Mouse (Mus musculus) intestine, embryonic 15.5 days (tissue): ENCODE data around the gene Slc9a9. TPM values are rescaled to one million over a fixed set of nuclear protein-coding genes. Genes with fewer than 3 reads are reported as not detected.

Experiments
- ATAC-seq: fragments of 200-750 bp; cut with Nextera tagmentation; 2 replicates; pipeline ENCODE4 v1.8.0; 2017; ENCODE audit warnings: moderate TSS enrichment, moderate library complexity
- H3K27ac ChIP-seq: fragments of 300-500 bp; sonication (generic); 2 replicates; pipeline ENCODE4 v1.5.1; 2015; ENCODE audit warnings: mild to moderate bottlenecking, inconsistent platforms
- H3K27me3 ChIP-seq: fragments of 300-500 bp; sonication (generic); replicated peaks from 2 replicates; pipeline ENCODE4 v1.6.1; 2015; ENCODE audit warnings: inconsistent platforms
- H3K36me3 ChIP-seq: fragments of 300-500 bp; sonication (generic); 2 replicates; pipeline ENCODE4 v1.6.1; 2015; ENCODE audit warnings: inconsistent platforms
- H3K4me1 ChIP-seq: fragments of 300-500 bp; sonication (generic); replicated peaks from 2 replicates; pipeline ENCODE4 v1.6.1; 2015; ENCODE audit warnings: inconsistent platforms
- H3K4me2 ChIP-seq: fragments of 300-500 bp; sonication (generic); replicated peaks from 2 replicates; pipeline ENCODE4 v1.6.1; 2015; ENCODE audit warnings: mild to moderate bottlenecking, inconsistent platforms
- H3K4me3 ChIP-seq: fragments of 300-500 bp; sonication (generic); replicated peaks from 2 replicates; pipeline ENCODE4 v1.5.1; 2015; ENCODE audit warnings: inconsistent platforms
- H3K9ac ChIP-seq: fragments of 300-500 bp; sonication (generic); 2 replicates; pipeline ENCODE4 v1.6.1; 2015; ENCODE audit warnings: inconsistent platforms
- H3K9me3 ChIP-seq: fragments of 300-500 bp; sonication (generic); 2 replicates; pipeline ENCODE4 v1.6.1; 2016; ENCODE audit warnings: inconsistent platforms
- WGBS: fragments of 180-500 bp; shearing (Covaris S2); methylation state at CpG from one replicate; pipeline ENCODE4 v1.1.7; 2015; 5-methylcytosine and 5-hydroxymethylcytosine counted together
- polyA plus RNA-seq: library from polyadenylated mRNA; unstranded; fragments of >200 nt; fragmentation: Nextera tagmentation; extraction: Ambion mirVana; gene quantifications from 2 replicates; pipeline ENCODE4 v1.2.1, GENCODE M21; 2015

Gene Slc9a9
- polyA plus RNA-seq, 1 experiment from 2014 or later, result 2.4 TPM

DNA sequence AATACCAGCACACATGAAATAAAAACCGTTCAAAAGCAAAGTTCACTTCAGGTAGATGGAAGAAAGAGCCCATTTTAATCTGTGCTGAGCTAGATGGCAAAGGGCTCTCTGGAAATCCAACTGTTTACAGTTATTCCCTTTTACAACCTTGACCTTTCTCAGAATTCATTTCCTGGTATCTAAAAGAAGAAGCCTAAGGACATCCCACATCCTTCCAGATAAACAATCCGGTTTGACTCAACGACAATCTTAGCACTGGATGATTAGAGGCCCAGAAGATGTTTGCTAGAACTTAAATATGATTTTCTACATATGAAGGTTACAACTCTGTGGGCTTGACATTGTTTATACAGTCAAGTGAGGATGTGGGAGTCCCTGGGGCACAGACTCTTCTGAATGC lies 516.1 kb downstream of the Slc9a9 start:
- 62% methylated on average over 3 of the region's 3 CpGs for WGBS
- ATAC-seq, result no peak
- Histone ChIP-seq H3K4me1 (peaks cover 12% of the 10 kb centered on the region; the same call in 1 of the 2 replicates), H3K4me2 (no peak overlapping the region), H3K27ac (0 out of 2 replicates have a peak overlapping the region, but pooled peaks have one; percentile 7), H3K4me3 (no peak overlapping the region), H3K27me3 (no peaks in the 10 kb centered on the region), H3K9ac (no peak overlapping the region), H3K9me3 (no peaks in the 10 kb centered on the region), H3K36me3 (no peaks in the 10 kb centered on the region)

DNA sequence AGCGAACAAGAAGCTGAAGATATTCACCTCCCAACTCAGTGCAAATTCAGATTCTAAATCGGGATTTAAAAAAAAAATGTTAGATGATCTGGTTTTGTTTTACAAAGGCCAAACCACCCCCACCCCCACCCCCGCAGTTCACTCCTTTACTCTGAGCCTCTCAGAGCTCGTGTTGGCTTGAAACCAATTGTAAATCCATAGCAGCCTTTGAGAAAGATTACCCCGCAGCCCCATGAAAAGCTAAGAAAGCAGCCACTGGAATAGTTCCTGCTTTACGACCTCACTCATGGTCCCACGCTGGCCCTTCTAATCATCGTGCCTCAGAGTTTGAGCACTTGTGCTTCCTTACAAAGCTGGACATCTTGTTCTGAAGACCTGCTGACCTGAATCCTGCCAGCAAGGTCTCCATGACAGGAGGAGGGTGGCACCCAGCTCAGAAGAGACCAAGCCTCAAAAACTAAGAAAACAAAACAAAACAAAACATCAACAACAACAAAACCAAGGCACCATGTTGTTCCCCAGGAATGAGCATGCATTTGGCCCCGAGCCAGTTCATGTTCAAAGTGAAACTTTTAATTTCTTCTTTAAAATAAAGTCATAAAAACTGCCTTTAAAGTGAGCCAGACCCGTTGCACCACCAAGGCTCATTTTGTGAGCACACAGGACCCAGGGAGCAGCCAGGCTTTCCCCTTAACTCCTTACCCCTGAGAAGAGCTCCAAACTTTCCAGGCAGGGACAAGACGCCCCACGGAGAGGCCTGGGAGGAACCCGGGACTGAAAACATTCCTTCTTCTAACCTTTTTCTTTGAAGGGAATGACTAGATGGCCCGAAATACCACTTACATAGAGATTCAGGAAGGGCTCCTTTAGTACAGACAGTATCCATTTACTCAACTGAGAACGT lies 516.9 kb downstream of the Slc9a9 start:
- Histone ChIP-seq H3K9ac (no peak overlapping the region), H3K9me3 (no peaks in the 10 kb centered on the region), H3K4me1 (peaks cover 10% of the 10 kb centered on the region; the same call in 1 of the 2 replicates), H3K4me2 (no peak overlapping the region), H3K4me3 (no peak overlapping the region), H3K27ac (peak overlapping the region; percentile 19), H3K36me3 (no peaks in the 10 kb centered on the region), H3K27me3 (no peaks in the 10 kb centered on the region)
- no peak for ATAC-seq
- WGBS, result 45% methylated on average over 15 of the region's 15 CpGs

DNA sequence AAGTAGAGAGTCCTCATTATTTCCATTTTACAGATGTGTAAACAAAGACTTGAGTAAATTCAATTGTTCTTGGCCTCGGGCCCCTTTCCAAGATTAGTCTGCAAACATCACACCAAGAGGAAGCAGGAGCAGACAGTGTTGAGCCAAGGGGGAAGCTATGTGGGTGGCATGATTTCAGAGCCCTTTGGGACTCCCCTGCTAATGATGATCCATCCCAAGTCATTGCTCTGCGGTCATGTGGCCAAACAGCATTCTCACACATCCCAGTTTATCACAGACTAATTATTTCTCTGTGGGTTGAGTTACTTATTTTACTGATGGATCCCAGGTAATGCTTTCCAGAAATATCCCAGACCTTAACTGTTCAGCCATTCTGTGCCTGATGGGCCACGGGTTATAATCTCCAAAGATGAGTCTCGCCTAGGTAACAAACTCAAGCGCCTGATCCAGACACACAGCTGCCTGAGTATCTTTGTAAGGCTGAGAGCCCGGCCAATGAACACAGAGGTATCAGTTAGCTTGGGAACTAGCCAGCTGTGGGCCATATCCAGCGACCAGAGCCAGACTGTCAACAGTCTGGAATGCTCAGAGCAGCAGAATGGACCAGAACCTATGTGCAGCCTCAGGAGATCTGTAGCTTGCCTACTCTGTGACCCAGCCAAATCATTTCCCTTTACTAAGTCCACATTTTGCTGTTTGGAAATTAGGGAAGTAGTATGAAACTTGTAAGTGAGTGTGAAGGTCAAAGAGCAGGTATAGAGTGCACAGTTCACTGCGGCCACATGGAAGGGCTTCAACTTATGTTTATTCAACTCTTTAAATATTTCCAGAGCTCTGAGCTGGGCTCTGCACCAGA lies 518.9 kb downstream of the Slc9a9 start:
- peak overlapping the region; percentile 52 for H3K27ac ChIP-seq
- no peak overlapping the region for H3K4me3 ChIP-seq
- H3K9me3 ChIP-seq, result no peaks in the 10 kb centered on the region
- no peaks in the 10 kb centered on the region for H3K27me3 ChIP-seq
- peaks cover 9% of the 10 kb centered on the region; the same call in 1 of the 2 replicates for H3K4me1 ChIP-seq
- no peaks in the 10 kb centered on the region for H3K36me3 ChIP-seq
- no peak overlapping the region for H3K4me2 ChIP-seq
- no peak overlapping the region for H3K9ac ChIP-seq
- WGBS, result 44% methylated on average over 8 of the region's 8 CpGs
- peak; percentile 75 for ATAC-seq

DNA sequence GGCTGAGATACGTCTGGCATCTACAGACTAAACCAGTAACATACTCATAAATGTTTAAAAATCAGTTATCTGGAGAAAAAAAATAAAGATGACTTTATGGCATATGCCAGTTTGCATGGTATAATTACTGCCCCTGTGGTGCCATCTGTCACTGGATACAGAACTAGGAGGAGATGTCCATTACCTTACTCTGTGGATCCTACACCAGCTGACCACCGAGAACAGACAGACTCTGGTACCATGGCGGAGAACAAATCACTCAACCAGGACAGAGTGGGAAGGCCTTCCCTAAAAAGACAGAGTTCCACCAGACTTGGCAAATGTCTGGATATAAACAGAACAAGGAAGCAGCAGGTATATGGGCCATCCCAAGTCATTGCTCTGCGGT lies 519.5 kb downstream of the Slc9a9 start:
- Histone ChIP-seq H3K4me1 (peaks cover 12% of the 10 kb centered on the region; the same call in 1 of the 2 replicates), H3K27ac (peak overlapping the region; percentile 52; the same call in 1 of the 2 replicates), H3K27me3 (no peaks in the 10 kb centered on the region), H3K9me3 (no peaks in the 10 kb centered on the region), H3K4me2 (no peak overlapping the region), H3K36me3 (no peaks in the 10 kb centered on the region), H3K9ac (no peak overlapping the region), H3K4me3 (no peak overlapping the region)
- 62% methylated on average over 4 of the region's 4 CpGs for WGBS
- no peak for ATAC-seq

DNA sequence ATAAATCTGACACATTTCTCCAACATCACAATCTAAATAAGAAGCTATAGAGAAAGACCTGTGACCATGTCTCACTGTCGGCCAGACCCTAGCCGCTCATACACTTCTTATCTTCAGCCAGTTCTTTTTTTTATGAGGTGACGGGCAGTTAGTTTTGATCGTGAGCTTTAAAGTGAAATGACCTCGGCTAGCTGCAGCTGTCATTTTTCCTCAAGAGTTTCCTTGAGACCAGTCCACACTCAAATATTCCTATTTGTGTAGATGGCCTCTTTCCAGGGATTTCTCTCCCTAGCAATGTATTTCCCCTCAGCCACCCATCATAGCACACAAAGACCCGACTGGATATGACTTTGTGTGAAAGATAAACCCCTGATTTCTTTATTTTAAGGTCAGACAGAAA lies 521.7 kb downstream of the Slc9a9 start:
- Histone ChIP-seq H3K27me3 (no peaks in the 10 kb centered on the region), H3K27ac (no peak overlapping the region), H3K4me2 (no peak overlapping the region), H3K9ac (no peak overlapping the region), H3K4me3 (no peak overlapping the region), H3K4me1 (peaks cover 12% of the 10 kb centered on the region; the same call in 1 of the 2 replicates), H3K36me3 (no peaks in the 10 kb centered on the region), H3K9me3 (no peaks in the 10 kb centered on the region)
- WGBS, result 53% methylated on average over 6 of the region's 6 CpGs
- no peak for ATAC-seq

DNA sequence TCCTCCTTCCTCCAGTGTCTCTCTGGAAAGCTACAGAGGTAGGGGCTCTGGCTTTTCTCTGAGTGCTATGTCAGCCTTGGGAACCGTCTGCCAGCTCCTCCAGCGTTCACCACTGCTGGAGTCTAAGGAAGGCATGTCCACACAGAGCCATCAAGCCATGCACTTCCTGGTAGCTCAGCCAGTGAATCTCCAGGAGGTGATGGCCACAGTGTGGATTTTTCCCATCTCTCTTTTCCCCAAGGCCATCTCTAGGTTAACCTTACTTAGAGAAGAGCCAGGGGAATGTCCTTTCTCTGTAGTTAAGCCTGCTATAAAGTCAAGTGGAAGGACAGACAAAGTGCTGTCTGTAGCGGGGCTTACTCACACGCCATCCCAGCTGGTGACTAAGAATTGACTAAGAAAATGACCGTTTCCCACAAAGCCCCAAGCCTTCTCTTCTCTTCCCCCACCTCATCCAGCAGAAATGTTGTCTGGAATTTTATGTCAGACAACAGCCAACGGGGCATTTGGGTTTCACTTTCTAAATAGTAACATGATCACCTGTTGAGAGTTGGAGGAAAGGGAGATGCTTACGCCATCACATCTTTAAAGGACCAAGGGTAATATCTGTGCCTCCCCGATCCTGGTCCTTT lies 523.3 kb downstream of the Slc9a9 start:
- peaks cover 6% of the 10 kb centered on the region; the same call in 1 of the 2 replicates for H3K4me1 ChIP-seq
- 68% methylated on average over 8 of the region's 8 CpGs for WGBS
- H3K4me2 ChIP-seq, result no peak overlapping the region
- no peak overlapping the region for H3K9ac ChIP-seq
- H3K9me3 ChIP-seq, result no peaks in the 10 kb centered on the region
- ATAC-seq, result no peak
- H3K27ac ChIP-seq, result peak overlapping the region; percentile 24; the same call in 1 of the 2 replicates
- H3K27me3 ChIP-seq, result no peaks in the 10 kb centered on the region
- no peak overlapping the region for H3K4me3 ChIP-seq
- H3K36me3 ChIP-seq, result no peaks in the 10 kb centered on the region

DNA sequence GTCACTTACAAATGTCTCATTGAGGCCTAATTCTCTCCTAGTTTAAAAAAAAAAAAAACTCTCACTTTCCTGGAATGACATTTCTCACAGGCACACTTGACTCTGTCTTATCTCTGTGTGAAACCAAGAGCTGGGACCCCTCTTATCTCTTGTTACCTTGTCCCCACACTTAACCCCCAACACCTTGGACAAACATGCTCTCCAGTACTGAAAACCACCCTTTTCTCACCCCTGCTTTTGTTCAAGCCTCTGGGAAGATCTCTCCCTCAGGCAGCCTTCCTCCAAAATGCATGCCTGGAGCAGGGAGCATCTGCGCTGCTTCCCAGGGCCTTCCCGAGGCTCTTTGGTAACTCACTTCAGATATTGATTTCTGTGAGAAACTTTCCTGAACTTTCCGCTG lies 524.0 kb downstream of the Slc9a9 start:
- H3K9me3 ChIP-seq, result no peaks in the 10 kb centered on the region
- WGBS, result 30% methylated on average over 3 of the region's 3 CpGs
- ATAC-seq, result peak; percentile 69
- H3K9ac ChIP-seq, result no peak overlapping the region
- H3K27me3 ChIP-seq, result no peaks in the 10 kb centered on the region
- H3K4me1 ChIP-seq, result peaks cover 5% of the 10 kb centered on the region; the same call in 1 of the 2 replicates
- peak overlapping the region; percentile 51 for H3K27ac ChIP-seq
- H3K4me3 ChIP-seq, result no peak overlapping the region
- H3K4me2 ChIP-seq, result no peak overlapping the region
- no peaks in the 10 kb centered on the region for H3K36me3 ChIP-seq

DNA sequence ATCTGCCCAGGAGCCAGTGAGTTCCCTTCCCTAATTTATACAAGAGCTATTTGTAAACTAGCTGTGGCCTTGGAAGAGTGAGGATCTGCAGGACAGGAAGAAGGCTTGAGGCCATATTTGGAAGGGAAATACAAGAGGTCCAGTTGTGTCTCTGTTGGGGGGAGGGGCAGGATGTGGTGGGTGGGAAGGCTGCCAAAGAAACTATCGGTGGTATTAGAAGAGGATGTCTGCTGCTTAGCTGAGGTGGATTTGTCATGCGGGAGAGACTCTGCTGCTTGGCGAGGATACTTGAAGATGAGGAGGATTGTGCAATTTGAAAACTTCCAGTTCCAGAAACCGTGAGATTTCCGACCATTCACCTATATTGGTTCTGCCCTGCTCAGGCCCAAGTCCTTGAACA lies 524.4 kb downstream of the Slc9a9 start:
- Histone ChIP-seq H3K4me2 (0 out of 2 replicates have a peak overlapping the region, but pooled peaks have one; percentile 11), H3K4me3 (no peak overlapping the region), H3K9ac (no peak overlapping the region), H3K9me3 (no peaks in the 10 kb centered on the region), H3K27ac (peak overlapping the region; percentile 51), H3K27me3 (no peaks in the 10 kb centered on the region), H3K36me3 (no peaks in the 10 kb centered on the region), H3K4me1 (peaks cover 3% of the 10 kb centered on the region; the same call in 1 of the 2 replicates)
- ATAC-seq, result peak; percentile 76
- WGBS, result 36% methylated on average over 5 of the region's 5 CpGs

DNA sequence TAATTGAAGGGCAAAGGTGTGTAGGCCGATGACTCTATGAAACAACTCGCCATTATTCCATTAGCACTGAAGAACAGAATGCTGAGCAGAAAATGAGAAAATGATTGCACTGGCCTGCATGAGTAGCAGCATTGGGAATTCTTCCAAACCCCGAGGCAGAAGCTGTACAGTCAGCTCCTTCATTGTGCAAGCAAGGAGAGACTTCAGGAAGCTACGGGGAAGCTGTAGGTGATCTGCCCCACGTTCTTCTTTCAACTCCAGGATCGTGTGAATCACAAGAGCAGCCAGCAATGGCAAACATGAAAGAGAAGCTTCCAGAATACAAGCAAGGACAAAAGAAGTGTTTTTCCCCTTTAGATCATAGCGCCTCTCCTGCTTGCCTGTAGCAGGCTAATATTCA lies 538.0 kb downstream of the Slc9a9 start:
- Histone ChIP-seq H3K9ac (no peak overlapping the region), H3K4me3 (no peak overlapping the region), H3K4me2 (no peak overlapping the region), H3K27ac (no peak overlapping the region), H3K36me3 (no peaks in the 10 kb centered on the region), H3K9me3 (no peaks in the 10 kb centered on the region), H3K4me1 (no peaks in the 10 kb centered on the region), H3K27me3 (no peaks in the 10 kb centered on the region)
- WGBS, result 77% methylated on average over 7 of the region's 7 CpGs
- no peak for ATAC-seq

DNA sequence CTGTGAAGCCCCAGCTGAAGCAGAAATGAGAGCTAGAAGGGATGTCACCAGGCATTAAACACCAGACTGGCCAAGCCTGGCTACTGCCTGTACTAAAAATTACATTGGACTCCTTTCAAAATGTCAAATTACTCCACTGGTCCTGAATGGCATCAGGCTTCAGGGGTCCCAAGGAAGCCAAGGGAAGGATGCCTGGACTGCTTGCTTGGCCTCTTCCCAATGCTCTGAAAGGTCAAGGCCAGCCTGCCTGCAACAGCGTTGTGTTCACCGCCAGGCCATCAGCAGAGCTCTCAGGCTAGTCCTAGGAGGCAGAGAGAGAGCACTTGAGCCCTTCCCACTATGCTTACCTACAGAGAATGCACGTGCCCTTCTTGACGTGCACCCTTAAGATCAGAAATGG lies 539.0 kb downstream of the Slc9a9 start:
- H3K27ac ChIP-seq, result no peak overlapping the region
- H3K9ac ChIP-seq, result no peak overlapping the region
- no peaks in the 10 kb centered on the region for H3K9me3 ChIP-seq
- H3K4me1 ChIP-seq, result no peaks in the 10 kb centered on the region
- H3K4me3 ChIP-seq, result no peak overlapping the region
- no peak for ATAC-seq
- WGBS, result 89% methylated on average over 4 of the region's 4 CpGs
- no peaks in the 10 kb centered on the region for H3K27me3 ChIP-seq
- no peaks in the 10 kb centered on the region for H3K36me3 ChIP-seq
- H3K4me2 ChIP-seq, result no peak overlapping the region

DNA sequence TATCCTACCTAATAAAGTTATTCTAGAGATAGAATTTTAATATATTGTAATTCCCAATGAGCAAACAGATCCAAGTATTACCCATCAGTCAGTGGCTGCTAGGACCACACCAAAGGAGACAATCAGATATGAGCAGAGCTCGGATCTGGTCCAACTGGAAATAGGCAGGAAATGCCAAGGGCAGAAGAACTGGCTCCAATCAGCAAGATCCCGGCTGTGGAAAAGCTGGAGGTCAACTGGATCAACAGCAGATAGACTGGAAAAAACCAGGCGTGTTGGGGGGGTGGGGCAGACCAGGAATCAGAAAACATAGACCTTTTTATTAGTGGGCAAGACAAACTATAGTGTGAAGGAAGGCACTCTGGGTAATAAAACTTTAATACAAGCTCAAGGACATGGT lies 550.3 kb downstream of the Slc9a9 start:
- Histone ChIP-seq H3K4me1 (no peaks in the 10 kb centered on the region), H3K36me3 (no peaks in the 10 kb centered on the region), H3K9me3 (no peaks in the 10 kb centered on the region), H3K27me3 (no peaks in the 10 kb centered on the region), H3K4me3 (no peak overlapping the region), H3K4me2 (no peak overlapping the region), H3K9ac (no peak overlapping the region), H3K27ac (no peak overlapping the region)
- 49% methylated on average over 3 of the region's 3 CpGs for WGBS
- no peak for ATAC-seq

DNA sequence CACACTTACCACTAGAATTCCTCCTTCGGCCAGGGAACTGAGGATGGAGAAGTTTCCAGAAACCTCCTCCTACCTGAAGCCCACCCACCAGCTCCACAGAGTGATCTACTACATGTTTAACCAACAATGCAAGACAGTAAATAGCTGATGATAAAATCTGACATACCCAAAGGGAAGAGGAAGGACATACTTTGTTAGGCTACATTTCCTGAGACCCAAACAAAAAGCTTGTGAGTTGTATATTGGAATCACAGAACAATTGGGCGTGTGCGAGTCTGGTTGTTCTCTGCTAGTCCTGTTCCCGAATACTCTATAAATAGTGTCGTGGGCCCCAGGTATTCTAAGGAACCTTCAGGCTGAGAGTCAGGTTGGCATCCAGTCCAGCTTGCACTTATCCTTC lies 551.6 kb downstream of the Slc9a9 start:
- no peak overlapping the region for H3K27ac ChIP-seq
- H3K9ac ChIP-seq, result no peak overlapping the region
- no peak overlapping the region for H3K4me3 ChIP-seq
- H3K9me3 ChIP-seq, result no peaks in the 10 kb centered on the region
- H3K4me2 ChIP-seq, result no peak overlapping the region
- H3K36me3 ChIP-seq, result no peaks in the 10 kb centered on the region
- no peaks in the 10 kb centered on the region for H3K4me1 ChIP-seq
- no peak for ATAC-seq
- 84% methylated on average over 5 of the region's 5 CpGs for WGBS
- no peaks in the 10 kb centered on the region for H3K27me3 ChIP-seq
